Mouse (Mus musculus) ES-Bruce4 (cell line): ENCODE measurements at regions not wholly inside any gene's neighbourhood (a gene's known extent, or its start where the extent isn't known, plus 50 kb on each side); places are given as distances from the start of the nearest gene placed in this dataset.

Source experiments
- H3K27ac ChIP-seq: 2 replicates; pipeline ENCODE4 v1.5.1; 2012; ENCODE audit warnings: low read length, inconsistent platforms; ENCODE audit not compliant: insufficient read depth
- H3K27me3 ChIP-seq: 2 replicates; pipeline ENCODE4 v1.6.1; 2012; ENCODE audit warnings: mild to moderate bottlenecking, low read length, inconsistent platforms; ENCODE audit not compliant: control insufficient read depth, poor library complexity, insufficient read depth, severe bottlenecking
- H3K36me3 ChIP-seq: 2 replicates; pipeline ENCODE4 v1.6.1; 2012; ENCODE audit warnings: inconsistent platforms, mild to moderate bottlenecking, low read length, moderate library complexity; ENCODE audit not compliant: control insufficient read depth, poor library complexity, insufficient read depth, severe bottlenecking
- H3K4me1 ChIP-seq: one replicate; pipeline ENCODE4 v1.8.1; 2011; ENCODE audit warnings: low read length; ENCODE audit not compliant: control insufficient read depth, insufficient read depth
- H3K4me3 ChIP-seq: 2 replicates; pipeline ENCODE4 v1.5.1; 2011; ENCODE audit warnings: low read depth, mild to moderate bottlenecking, low read length
- H3K9ac ChIP-seq: 2 replicates; pipeline ENCODE4 v1.6.1; 2012; ENCODE audit warnings: low read depth, mild to moderate bottlenecking, inconsistent platforms; ENCODE audit not compliant: poor library complexity, severe bottlenecking
- H3K9me3 ChIP-seq: replicated peaks from 2 replicates; pipeline ENCODE4 v1.6.1; 2012; ENCODE audit warnings: mild to moderate bottlenecking, low read length, inconsistent platforms; ENCODE audit not compliant: control insufficient read depth, poor library complexity, insufficient read depth, severe bottlenecking
- CTCF ChIP-seq: IDR thresholded peaks from one replicate; pipeline ENCODE4 v1.8.1; 2011; ENCODE audit warnings: low read depth, low read length
- EP300 ChIP-seq: IDR thresholded peaks from 2 replicates; pipeline ENCODE4 v1.6.1; 2011; ENCODE audit warnings: low read depth, low read length; ENCODE audit not compliant: insufficient read depth
- POLR2A ChIP-seq: IDR thresholded peaks from one replicate; pipeline ENCODE4 v1.8.1; 2011; ENCODE audit warnings: low read length; ENCODE audit not compliant: insufficient read depth

DNA sequence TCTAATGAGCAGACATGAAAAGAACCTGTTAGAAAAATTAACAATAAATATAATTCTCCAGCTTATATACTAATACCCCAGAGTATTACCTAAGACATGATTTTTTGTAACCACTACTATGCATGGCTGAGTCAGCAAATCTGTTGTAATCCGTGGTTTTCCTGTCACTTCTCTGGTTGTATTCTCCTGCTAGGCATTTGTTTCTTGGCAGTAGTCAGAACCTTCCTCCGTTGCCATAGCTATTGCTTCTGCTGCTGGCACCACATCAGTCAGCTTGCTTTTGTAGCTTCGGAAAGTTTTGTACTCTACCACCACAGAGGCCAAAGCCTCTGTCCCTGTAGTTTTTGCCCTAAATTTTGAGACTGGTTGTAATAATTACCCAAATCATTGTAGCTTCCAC is 381.4 kb upstream of the Dph6 start:
- Histone ChIP-seq H3K27ac (no peak overlapping the region), H3K4me3 (no peak overlapping the region), H3K4me1 (no peaks in the 10 kb centered on the region), H3K27me3 (no peaks in the 10 kb centered on the region), H3K36me3 (no peaks in the 10 kb centered on the region), H3K9me3 (no peaks in the 10 kb centered on the region), H3K9ac (no peak overlapping the region)
- no peak for TF ChIP-seq POLR2A
- no peak for TF ChIP-seq EP300
- TF ChIP-seq CTCF, result no peak

DNA sequence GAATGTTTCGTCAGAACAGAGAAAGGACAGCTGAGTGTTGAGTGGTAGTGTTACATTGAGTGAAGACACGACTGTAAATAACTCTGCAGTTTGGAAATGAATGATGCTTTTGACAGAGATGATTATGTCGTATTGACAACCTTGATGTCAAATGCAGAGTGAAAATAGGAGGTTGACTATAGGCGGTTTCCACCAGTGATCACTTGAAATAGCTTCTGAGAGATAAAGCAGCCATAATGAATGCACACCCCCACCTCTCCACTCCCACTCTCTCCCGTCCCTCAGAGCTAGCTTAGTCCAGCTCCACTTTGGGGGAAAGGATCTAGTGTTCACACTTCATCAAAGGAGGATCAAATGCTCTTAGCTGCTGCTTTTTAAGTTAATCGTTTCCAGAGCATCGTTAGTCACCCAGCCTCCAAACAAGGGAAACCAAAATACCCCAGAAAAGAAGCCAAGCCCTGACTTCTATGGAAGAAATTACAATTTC is 387.6 kb upstream of the Dph6 start:
- TF ChIP-seq CTCF (no peak), POLR2A (no peak), EP300 (no peak)
- no peak overlapping the region for H3K9ac ChIP-seq

DNA sequence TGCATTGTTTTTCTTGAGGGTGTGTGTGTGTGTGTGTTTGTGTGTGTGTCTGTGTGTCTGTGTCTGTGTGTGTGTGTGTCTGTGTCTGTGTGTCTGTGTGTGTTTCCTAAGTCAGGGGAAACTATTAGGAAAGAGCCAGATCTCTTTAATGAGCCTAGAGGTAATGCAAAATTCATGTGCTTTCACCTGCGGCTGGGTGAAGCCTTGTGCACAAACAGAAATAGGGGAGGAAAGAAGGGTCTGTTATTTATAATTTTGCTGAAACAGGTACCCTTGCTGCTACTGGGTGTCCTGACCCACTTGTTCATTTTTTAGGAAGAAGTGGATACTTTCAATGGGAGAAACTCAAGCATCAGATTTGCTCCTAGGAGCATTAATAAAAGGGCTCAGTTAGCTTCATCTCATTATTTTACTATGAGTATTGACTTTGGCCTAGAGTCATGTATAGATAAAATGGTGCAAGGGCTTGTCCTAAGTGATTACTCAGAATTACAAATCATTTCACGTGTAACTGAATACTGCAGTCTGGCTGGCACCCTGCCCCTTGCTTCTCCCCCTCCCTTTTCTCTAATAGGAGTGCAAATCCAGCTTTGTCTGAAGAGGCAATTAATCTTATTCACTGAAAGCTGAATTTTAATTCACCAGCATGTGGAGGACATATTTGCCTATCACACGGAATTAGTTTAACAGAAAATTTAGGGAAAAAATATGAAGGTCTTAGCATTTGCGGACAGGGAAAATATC is 401.7 kb upstream of the Dph6 start:
- H3K4me3 ChIP-seq, result no peak overlapping the region
- H3K4me1 ChIP-seq, result no peaks in the 10 kb centered on the region
- H3K9me3 ChIP-seq, result no peaks in the 10 kb centered on the region
- TF ChIP-seq CTCF, result no peak
- no peak for TF ChIP-seq EP300
- no peak for TF ChIP-seq POLR2A
- H3K27ac ChIP-seq, result no peak overlapping the region
- H3K27me3 ChIP-seq, result no peaks in the 10 kb centered on the region
- H3K9ac ChIP-seq, result no peak overlapping the region
- no peaks in the 10 kb centered on the region for H3K36me3 ChIP-seq

More for the DNA sequence above, 387.6 kb upstream of the Dph6 start:
- H3K36me3 ChIP-seq, result no peaks in the 10 kb centered on the region
- H3K4me3 ChIP-seq, result no peak overlapping the region
- H3K9me3 ChIP-seq, result no peaks in the 10 kb centered on the region
- H3K4me1 ChIP-seq, result no peaks in the 10 kb centered on the region
- no peak overlapping the region for H3K27ac ChIP-seq
- no peaks in the 10 kb centered on the region for H3K27me3 ChIP-seq

DNA sequence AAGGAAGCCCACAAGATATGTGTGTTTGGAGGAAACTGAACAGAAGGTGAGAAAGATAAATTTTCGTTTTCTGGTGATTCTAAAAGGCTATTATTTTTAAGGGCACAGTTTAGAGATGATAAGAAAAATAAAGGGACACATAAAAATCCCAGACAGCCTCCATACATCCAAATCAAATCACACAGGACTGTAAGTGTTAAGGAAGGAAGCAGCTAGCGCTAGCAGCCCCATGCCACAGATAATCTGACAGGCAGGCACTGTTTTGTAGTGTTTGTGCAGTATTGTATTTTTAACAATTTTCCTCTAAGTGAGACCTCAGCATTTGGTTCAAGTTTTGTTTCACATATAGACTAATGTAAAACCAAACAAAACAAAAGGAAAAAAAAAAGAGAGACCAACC is 402.4 kb upstream of the Dph6 start:
- Histone ChIP-seq H3K27me3 (no peaks in the 10 kb centered on the region), H3K4me3 (no peak overlapping the region), H3K4me1 (no peaks in the 10 kb centered on the region), H3K9me3 (no peaks in the 10 kb centered on the region), H3K27ac (no peak overlapping the region), H3K9ac (no peak overlapping the region), H3K36me3 (no peaks in the 10 kb centered on the region)
- TF ChIP-seq POLR2A (no peak), CTCF (no peak)

DNA sequence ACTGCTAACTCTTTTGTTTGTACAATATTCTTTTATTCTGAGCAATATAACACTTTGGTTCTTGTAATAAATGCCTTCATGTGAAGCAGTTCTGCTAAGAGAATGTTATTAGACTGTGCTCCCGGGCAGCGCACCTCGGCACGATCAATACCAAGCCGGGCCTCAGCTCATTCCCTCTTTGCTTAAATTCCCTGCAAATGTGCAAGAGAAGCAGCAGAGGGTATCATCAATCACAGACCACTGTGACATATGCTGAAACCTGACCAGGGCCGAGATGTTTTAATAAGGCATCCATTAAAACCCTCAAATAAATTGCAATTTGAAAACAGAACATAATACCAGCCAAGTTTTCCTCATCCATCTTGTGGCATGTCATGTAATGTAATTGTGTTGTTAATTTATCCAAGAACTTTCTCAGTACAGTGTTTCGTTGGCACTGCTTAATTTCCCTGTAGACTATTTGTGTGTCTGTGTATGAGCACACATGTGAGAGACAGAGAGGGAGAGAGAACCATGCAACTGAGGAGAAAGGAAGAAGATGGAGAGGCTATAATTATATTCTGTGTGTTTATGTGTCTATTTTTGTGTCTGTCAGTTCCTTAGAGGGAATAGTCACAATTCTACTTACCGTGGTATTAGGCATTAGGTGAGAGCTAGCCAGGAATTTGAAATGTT is 412.9 kb upstream of the Dph6 start:
- TF ChIP-seq EP300 (no peak), CTCF (no peak), POLR2A (no peak)
- Histone ChIP-seq H3K4me3 (no peak overlapping the region), H3K36me3 (no peaks in the 10 kb centered on the region), H3K4me1 (no peaks in the 10 kb centered on the region), H3K9ac (no peak overlapping the region), H3K9me3 (no peaks in the 10 kb centered on the region), H3K27ac (no peak overlapping the region), H3K27me3 (no peaks in the 10 kb centered on the region)

DNA sequence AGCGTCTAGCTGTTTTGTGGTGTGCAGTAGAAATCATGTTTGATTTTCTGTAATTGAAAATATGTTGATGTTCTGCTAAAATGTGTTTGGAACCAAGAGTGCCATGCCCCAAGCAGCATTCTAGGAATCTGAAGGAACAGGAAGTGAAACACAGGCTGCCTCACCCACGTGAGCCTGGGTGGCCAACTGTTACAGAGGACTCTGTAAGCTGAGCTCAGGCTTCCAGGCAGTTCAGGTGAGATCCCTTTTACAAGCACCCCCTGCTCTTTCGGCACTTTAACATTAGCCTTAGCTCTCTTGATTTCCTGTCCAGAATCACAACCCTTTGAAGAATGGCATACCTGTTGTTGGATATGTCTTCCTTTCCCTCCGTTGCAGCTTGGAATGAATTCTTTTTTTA is 414.9 kb upstream of the Dph6 start:
- Histone ChIP-seq H3K27me3 (no peaks in the 10 kb centered on the region), H3K4me3 (no peak overlapping the region), H3K36me3 (no peaks in the 10 kb centered on the region), H3K4me1 (no peaks in the 10 kb centered on the region), H3K9ac (no peak overlapping the region), H3K27ac (no peak overlapping the region), H3K9me3 (no peaks in the 10 kb centered on the region)
- no peak for TF ChIP-seq POLR2A
- no peak for TF ChIP-seq EP300
- TF ChIP-seq CTCF, result no peak
